Mouse (Mus musculus) left cerebral cortex, adult 8-10 months (tissue): ENCODE data around the gene Ccdc12. TPM values are rescaled to one million over a fixed set of nuclear protein-coding genes. Genes with fewer than 3 reads are reported as not detected.
A peak's percentile ranks its signal among the peaks of the same experiment; 100 is the strongest.
"Not testable (repeated sequence)": the region's sequence is repeated elsewhere in the genome, so short reads cannot be mapped to it uniquely, and the experiment has no call there.

Source experiments
- DNase-seq, 2 experiments: peaks; one replicate each; pipeline ENCODE4 v3.0.0; 2022; ENCODE audit warnings: low spot score in 2 of 2
- total RNA-seq, 4 experiments: library from RNA; stranded (reverse); gene quantifications; 2 replicates each; pipeline ENCODE4 v1.2.4; 2022

The Ccdc12 gene
- total RNA-seq, 4 experiments from 2014 or later = 69.7 to 73.5 (median 72.6) TPM

GRCm38 (mm10) chr9:110672462-110673106 lies 16.3 kb downstream of the Ccdc12 start:
- DNase-seq = no peak

DNA sequence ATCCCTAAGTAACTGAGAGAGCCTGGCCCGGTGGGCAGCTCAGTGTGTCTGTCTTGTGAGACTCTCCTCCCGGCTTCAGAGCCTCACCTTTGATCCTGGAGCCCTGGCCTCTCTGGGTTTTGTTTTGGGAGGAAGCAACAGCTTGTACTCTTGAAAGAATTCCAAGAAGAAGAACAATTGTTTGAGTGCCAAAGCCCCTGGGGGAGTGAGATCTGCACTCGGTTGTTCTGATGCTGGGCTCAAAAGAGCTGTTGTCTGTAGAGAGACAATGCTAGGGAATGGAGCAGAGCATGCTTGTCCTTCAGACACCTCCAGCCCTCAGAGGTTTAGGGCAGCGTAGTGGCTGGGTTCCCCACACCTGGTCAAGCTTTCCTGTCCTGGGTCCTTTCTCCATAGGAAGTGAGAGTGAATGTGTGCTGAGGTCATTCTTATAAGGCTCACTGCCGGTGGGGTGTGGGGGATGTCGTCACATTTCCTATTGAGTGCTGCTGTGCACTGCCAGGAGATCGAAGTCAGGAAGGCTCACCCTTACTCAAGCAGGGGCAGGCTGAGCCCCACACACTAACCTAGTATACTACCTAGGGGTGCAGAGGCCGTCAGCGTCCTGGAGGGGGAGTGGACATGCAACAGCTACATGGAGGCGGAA lies 16.9 kb downstream of the Ccdc12 start:
- no peak for DNase-seq

DNA sequence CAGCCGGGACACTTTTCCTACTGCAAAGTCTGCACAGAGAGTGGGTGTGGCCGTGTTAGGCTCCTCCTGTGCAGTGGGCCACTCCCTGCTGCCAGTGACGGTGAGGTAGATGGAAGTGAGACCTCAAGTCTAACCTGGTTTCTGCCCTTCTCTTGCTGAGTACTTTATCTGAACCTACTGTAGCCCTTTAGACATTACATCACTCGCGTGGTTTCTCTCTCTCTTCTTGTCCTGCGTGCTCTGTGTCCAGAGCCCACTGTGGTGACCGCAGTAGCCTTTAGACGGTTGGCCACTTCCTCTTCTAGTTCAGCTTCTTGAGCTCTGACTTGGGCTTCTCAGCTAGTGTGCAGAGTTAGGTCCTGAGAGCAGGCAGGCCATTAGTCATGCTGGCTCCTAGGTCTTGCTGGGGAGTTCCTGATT lies 20.2 kb downstream of the Ccdc12 start:
- no peak for DNase-seq

DNA sequence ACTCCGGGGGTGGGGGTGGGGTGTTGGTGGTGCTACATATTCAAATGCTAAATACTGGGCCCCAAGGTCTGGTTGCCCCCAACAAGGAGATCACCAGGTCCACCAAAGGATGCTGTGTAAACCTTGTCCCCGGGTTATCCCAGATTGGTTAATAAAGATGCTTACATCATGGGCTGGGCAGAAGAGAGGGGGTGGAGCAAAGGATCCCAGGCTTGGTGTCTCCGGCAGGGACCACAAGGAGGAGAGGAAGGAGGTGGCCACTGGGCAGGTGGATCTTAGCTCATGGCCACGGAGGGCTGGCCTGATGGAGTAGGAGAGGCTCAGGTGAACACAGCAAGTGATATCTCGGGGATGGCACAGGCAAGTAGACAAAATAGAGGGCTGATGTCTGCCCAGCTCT lies 22.6 kb downstream of the Ccdc12 start:
- DNase-seq = no peak

GRCm38 (mm10) chr9:110680736-110681507 lies 24.6 kb downstream of the Ccdc12 start:
- DNase-seq = peak in 1 of 2 experiments; percentile 50

GRCm38 (mm10) chr9:110681817-110682216 lies 25.5 kb downstream of the Ccdc12 start:
- peak in 1 of 2 experiments; percentile 49 for DNase-seq

DNA sequence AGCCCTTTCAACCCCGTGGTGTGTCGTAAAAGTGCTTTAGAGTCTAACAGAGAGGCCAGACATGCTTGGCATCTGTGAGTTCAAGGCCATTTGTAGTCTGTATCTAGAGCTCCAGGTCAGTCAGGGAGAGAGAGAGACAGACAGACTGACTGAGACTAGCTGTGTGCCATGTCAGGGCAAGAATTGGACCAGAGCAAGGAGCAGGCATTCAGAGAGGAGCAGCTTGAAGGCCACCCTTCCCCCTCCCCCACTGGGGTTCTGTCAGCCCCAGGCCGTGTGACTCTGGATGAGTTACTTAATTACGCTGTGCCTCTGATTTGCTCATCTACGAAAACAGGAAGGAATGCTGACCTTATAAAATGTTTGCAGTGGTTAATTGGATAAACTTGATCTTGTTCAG lies 26.0 kb downstream of the Ccdc12 start:
- DNase-seq = no peak

GRCm38 (mm10) chr9:110682697-110683096 lies 26.4 kb downstream of the Ccdc12 start:
- not testable (repeated sequence) for DNase-seq

DNA sequence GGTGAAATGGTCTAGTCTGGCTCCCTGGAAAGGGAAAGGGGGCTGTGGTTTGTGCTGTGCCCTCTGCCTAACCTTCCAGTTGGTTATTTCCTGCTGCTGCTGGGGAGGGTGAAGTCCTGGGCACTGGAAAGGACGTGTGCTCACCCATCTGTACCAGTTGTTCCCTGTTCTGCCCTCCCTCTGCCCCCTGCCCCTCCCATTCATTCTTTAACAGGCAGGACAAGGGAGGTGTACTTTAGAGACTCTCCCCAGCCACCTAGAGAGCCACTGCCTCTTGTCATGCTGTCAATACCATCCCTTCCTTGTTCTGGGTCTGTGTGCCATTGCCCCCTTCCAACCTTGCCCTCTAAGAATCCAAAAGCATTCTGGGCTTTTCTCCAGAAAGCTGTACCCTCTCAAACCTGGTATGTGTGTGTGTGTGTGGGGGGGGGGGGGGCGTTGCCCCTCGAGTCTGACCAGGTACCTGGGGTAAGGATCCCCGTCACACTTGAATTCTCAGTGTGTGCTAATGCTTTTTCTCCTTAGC lies 27.3 kb downstream of the Ccdc12 start:
- DNase-seq = no peak

DNA sequence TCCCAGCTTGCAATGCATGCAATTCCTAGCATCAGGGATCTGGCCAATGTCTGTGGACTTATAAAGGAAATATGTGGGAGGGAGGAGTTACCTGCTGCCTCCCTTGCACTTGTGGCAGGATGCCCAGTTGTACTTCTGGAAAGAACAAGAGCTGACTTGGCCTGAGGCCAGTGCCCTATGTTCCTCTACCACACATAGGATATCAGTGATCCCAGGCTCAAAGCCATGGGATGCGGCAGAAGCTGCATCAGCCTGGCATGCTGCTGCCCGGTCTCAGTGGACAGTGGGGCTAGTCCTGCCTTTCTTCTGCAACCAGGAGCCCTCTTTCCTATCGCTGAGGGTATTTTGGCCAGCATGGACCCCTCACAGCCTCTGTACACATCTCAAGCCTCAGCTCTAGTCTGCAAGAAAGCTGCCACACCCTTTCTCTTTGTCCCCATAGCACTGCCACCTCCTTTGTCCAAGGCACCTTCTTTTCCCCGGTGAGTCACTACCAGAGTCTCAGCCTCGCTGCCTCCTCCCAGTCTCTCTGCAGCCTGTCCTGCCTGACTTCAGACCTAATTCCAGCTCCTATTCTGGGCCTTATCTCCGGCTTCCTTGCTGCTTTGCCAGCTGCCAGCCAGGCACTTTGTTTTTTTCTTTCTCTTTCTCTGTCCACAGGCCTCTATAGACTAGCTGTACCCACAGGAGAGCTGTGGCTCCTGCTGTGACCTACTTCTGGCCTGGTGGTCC lies 28.0 kb downstream of the Ccdc12 start:
- peak in 1 of 2 experiments; percentile 77 for DNase-seq

DNA sequence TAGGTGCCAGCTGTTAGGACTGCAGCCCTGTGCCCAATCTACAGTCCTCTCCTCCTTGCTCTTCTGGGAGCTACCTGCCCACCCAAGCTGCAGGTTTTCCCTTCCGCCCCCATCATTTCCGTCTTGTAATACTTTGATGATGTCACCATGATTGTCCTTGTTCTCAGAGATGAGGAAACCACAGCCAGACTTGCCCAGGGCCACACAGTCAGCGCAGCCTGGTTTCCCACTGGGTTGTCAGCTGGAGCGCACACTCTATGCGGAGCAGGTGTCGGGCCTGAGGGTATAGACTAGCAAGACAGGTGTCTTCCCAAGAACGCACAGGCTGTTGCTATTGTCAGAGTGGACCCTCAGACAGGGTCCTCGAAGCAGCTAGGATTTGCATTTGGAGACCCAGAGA lies 28.9 kb downstream of the Ccdc12 start:
- DNase-seq = no peak

DNA sequence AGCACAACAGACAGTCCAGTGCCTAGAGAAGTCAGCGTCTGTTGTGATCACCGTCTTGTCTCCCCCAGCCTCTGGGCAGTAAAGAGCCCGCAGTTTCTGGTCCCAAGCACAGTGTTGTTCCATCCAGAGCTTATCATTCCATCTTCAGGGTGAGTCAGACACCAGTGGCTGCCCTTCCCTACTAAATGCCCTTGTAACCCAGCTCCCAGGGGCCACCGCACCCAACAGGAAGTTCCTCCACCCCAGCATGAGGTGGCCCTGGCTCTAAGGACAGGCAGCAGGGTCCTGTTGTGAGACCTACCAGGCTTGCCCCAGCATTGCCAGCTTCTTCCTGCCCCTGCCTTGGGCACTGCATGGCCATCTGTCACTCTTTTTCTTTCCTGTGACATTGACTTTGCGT lies 29.3 kb downstream of the Ccdc12 start:
- no peak for DNase-seq

- DNase-seq = no peak
These were observed 30.2 kb downstream of the Ccdc12 start for GRCm38 (mm10) chr9:110686472-110686871.

DNA sequence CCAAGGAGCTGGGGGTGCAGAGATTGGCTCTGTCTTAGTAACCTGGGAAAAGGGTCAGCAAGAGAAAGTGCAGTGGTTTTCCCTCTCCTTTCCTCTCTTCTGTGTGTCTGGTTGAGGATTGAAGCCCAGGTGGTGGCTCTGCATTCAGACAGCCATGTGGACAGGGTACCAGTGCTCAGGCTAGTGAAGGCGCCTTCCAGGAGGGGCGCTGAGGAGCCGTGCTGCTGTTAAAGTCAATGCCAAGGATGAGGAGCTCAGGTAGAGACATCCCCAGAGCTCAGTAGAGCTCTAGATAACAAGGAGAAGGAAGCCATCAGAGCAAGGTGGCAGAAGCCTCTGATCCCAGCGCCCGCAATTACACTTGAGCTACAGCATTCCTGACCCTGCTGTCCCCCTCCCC lies 30.8 kb downstream of the Ccdc12 start:
- DNase-seq = no peak

GRCm38 (mm10) chr9:110687846-110688245 lies 31.5 kb downstream of the Ccdc12 start:
- no peak for DNase-seq

GRCm38 (mm10) chr9:110689261-110689779 lies 33.0 kb downstream of the Ccdc12 start:
- no peak for DNase-seq

GRCm38 (mm10) chr9:110695165-110695755 lies 39.0 kb downstream of the Ccdc12 start:
- DNase-seq = no peak

- DNase-seq = no peak
These were observed 40.1 kb downstream of the Ccdc12 start for GRCm38 (mm10) chr9:110696427-110696826.

GRCm38 (mm10) chr9:110697465-110697864 lies 41.2 kb downstream of the Ccdc12 start:
- no peak for DNase-seq

DNA sequence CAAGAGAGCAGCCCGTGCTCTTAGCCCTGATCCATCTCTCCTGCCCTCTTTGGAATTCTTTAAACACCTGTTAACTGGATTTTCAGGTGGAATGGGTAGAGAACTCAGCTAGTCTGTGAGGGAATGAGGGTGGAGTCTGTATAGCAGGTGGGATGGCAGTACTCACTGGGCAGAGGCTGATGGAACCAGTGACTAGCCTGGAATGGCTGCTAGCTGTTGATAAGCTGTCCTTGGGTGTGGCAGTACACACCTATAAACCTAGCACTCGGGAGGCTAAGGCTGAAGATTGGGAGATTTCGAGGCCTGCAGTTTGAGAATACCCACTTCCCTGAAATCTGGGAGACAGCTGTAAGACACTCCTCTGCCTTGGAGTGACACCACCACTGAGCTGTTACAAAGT lies 43.3 kb downstream of the Ccdc12 start:
- DNase-seq = no peak
